13 mouse cellular contexts compared by ENCODE assay signal in genomic region chr3:55517454-55518014, GRCm38 (mm10). TPM values are rescaled to one million over a fixed set of nuclear protein-coding genes. Genes with fewer than 3 reads are reported as not detected.
A peak's percentile ranks its signal among the peaks of the same experiment; 100 is the strongest.
DNase-seq lines count a peak whose midpoint lies in the region; ATAC-seq and TF ChIP-seq lines count a peak whose summit lies in the region.
"Had no signal": no experiment of that assay in that cellular context is flagged by ENCODE, and none has a peak within 500 bp of the region (broad histone marks: within the 10 kb centered on the region; RNA-seq: fewer than 3 reads in every experiment).

No protein-coding gene starts in this region.

- TF ChIP-seq CTCF in testis, adult 2 months (IDR thresholded peaks at IDR 0.05; ENCODE audit: control insufficient read depth, insufficient read depth, insufficient replicate concordance, low read depth, low read length): no peak
- TF ChIP-seq CTCF in intestine, postnatal 0 days (IDR thresholded peaks at IDR 0.05; ENCODE audit: low read depth): no peak
- no peak for TF ChIP-seq CTCF in stomach, postnatal 0 days (IDR thresholded peaks at IDR 0.05; ENCODE audit: low read depth)

- no peak overlapping the region for H3K4me3 ChIP-seq in hindbrain, embryonic 14.5 days (replicated peaks; ENCODE audit: low read length)
- H3K4me3 ChIP-seq in hindbrain, embryonic 12.5 days: no peak overlapping the region
- H3K4me3 ChIP-seq in testis, adult 2 months (ENCODE audit: control insufficient read depth, low read depth, low read length): peak overlapping the region; percentile 84
- H3K4me3 ChIP-seq in intestine, postnatal 0 days (ENCODE audit: low read depth, low read length): peak overlapping the region; percentile 21; the same call in 1 of the 2 replicates
- H3K4me3 ChIP-seq in stomach, postnatal 0 days (ENCODE audit: low read depth, low read length): peak overlapping the region; percentile 33
- H3K4me3 ChIP-seq: neural tube, embryonic 12.5 days had no signal

- H3K36me3 ChIP-seq in hindbrain, embryonic 14.5 days (replicated peaks; ENCODE audit: control insufficient read depth, insufficient read depth): peaks cover 42% of the 10 kb centered on the region
- peaks cover 3% of the 10 kb centered on the region; the same call in 1 of the 2 replicates for H3K36me3 ChIP-seq in hindbrain, embryonic 12.5 days
- H3K36me3 ChIP-seq in testis, adult 2 months (ENCODE audit: control insufficient read depth, insufficient read depth, low read length): no peaks in the 10 kb centered on the region
- H3K36me3 ChIP-seq in intestine, postnatal 0 days (ENCODE audit: control insufficient read depth, insufficient read depth): no peaks in the 10 kb centered on the region
- H3K36me3 ChIP-seq in stomach, postnatal 0 days (ENCODE audit: control insufficient read depth, insufficient read depth, low read length): no peaks in the 10 kb centered on the region

- H3K27me3 ChIP-seq in hindbrain, embryonic 14.5 days (ENCODE audit: control insufficient read depth, insufficient read depth, low read length): no peaks in the 10 kb centered on the region
- H3K27me3 ChIP-seq in hindbrain, embryonic 12.5 days: no peaks in the 10 kb centered on the region
- H3K27me3 ChIP-seq in testis, adult 2 months (ENCODE audit: control insufficient read depth, insufficient read depth, low read length): no peaks in the 10 kb centered on the region
- H3K27me3 ChIP-seq in intestine, postnatal 0 days (replicated peaks; ENCODE audit: control insufficient read depth, insufficient read depth, low read length): no peaks in the 10 kb centered on the region
- H3K27me3 ChIP-seq in stomach, postnatal 0 days (ENCODE audit: control insufficient read depth, insufficient read depth, low read length): no peaks in the 10 kb centered on the region
- H3K27me3 ChIP-seq: neural tube, embryonic 12.5 days had no signal

- no peak for TF ChIP-seq EP300 in stomach, postnatal 0 days (optimal IDR thresholded peaks at IDR 0.05)

- H3K4me2 ChIP-seq in hindbrain, embryonic 14.5 days (replicated peaks): no peak overlapping the region
- H3K4me2 ChIP-seq in hindbrain, embryonic 12.5 days (replicated peaks): no peak overlapping the region
- H3K4me2 ChIP-seq in intestine, postnatal 0 days (replicated peaks; ENCODE audit: low read depth): peak overlapping the region; percentile 50
- peak overlapping the region; percentile 54 for H3K4me2 ChIP-seq in stomach, postnatal 0 days (replicated peaks; ENCODE audit: low read depth)
- H3K4me2 ChIP-seq: neural tube, embryonic 12.5 days had no signal

- 0 out of 2 replicates have a peak overlapping the region, but pooled peaks have one; percentile 20 for H3K27ac ChIP-seq in hindbrain, embryonic 14.5 days
- no peak overlapping the region for H3K27ac ChIP-seq in hindbrain, embryonic 12.5 days
- H3K27ac ChIP-seq in testis, adult 2 months (ENCODE audit: control insufficient read depth, insufficient read depth, low read depth, low read length): peak overlapping the region; percentile 23; the same call in 1 of the 2 replicates
- no peak overlapping the region for H3K27ac ChIP-seq in intestine, postnatal 0 days (ENCODE audit: low read depth, low read length)
- no peak overlapping the region for H3K27ac ChIP-seq in stomach, postnatal 0 days (replicated peaks)
- H3K27ac ChIP-seq: neural tube, embryonic 12.5 days had no signal

- ATAC-seq in hindbrain, embryonic 14.5 days (ENCODE audit: low FRiP score): no peak
- no peak for ATAC-seq in hindbrain, embryonic 12.5 days (ENCODE audit: low FRiP score)
- ATAC-seq in intestine, postnatal 0 days: no peak
- no peak for ATAC-seq in stomach, postnatal 0 days (ENCODE audit: low FRiP score, low TSS enrichment)

- no peak for DNase-seq in hindbrain, embryonic 14.5 days (ENCODE audit: low spot score)
- no peak for DNase-seq in testis, postnatal 14 days (ENCODE audit: low spot score)
- DNase-seq in stomach, postnatal 0 days (ENCODE audit: low spot score): no peak
- no peak for DNase-seq in urinary bladder, adult 2 months (ENCODE audit: low spot score)
- DNase-seq in cerebellum, postnatal 36 days: no peak
- DNase-seq: adrenal gland, adult 2 months; cerebellum, postnatal 25 days; right cerebral cortex, postnatal 4 days had no signal

- no peaks in the 10 kb centered on the region for H3K9me3 ChIP-seq in hindbrain, embryonic 14.5 days (ENCODE audit: control insufficient read depth, low read length)
- H3K9me3 ChIP-seq in hindbrain, embryonic 12.5 days (replicated peaks): no peaks in the 10 kb centered on the region
- no peaks in the 10 kb centered on the region for H3K9me3 ChIP-seq in intestine, postnatal 0 days (ENCODE audit: control insufficient read depth)
- no peaks in the 10 kb centered on the region for H3K9me3 ChIP-seq in stomach, postnatal 0 days (ENCODE audit: control insufficient read depth, low read length)
- H3K9me3 ChIP-seq: neural tube, embryonic 12.5 days had no signal

- no peak overlapping the region for H3K9ac ChIP-seq in hindbrain, embryonic 14.5 days
- no peak overlapping the region for H3K9ac ChIP-seq in hindbrain, embryonic 12.5 days
- H3K9ac ChIP-seq in intestine, postnatal 0 days (ENCODE audit: low read depth, low read length): no peak overlapping the region
- H3K9ac ChIP-seq in stomach, postnatal 0 days (ENCODE audit: low read length): no peak overlapping the region; the same call in 1 of the 2 replicates
- H3K9ac ChIP-seq: neural tube, embryonic 12.5 days had no signal

- WGBS in hindbrain, embryonic 14.5 days: 78% methylated on average over 17 of the region's 17 CpGs
- 73% methylated on average over 17 of the region's 17 CpGs for WGBS in hindbrain, embryonic 12.5 days
- WGBS in intestine, postnatal 0 days: 49% methylated on average over 17 of the region's 17 CpGs
- WGBS in stomach, postnatal 0 days: 31% methylated on average over 17 of the region's 17 CpGs

- TF ChIP-seq POLR2A in testis, adult 2 months (IDR thresholded peaks at IDR 0.05; ENCODE audit: control insufficient read depth, low read depth, low read length): peak; percentile 25; the same call in 1 of the 2 replicates

- H3K4me1 ChIP-seq in hindbrain, embryonic 14.5 days (replicated peaks; ENCODE audit: control insufficient read depth, insufficient read depth, low read length): peaks cover 29% of the 10 kb centered on the region
- peaks cover 25% of the 10 kb centered on the region for H3K4me1 ChIP-seq in hindbrain, embryonic 12.5 days
- H3K4me1 ChIP-seq in testis, adult 2 months (ENCODE audit: control insufficient read depth, insufficient read depth, low read length): peaks cover 5% of the 10 kb centered on the region; the same call in 1 of the 2 replicates
- no peaks in the 10 kb centered on the region for H3K4me1 ChIP-seq in intestine, postnatal 0 days (replicated peaks; ENCODE audit: control insufficient read depth, insufficient read depth, low read length)
- no peaks in the 10 kb centered on the region for H3K4me1 ChIP-seq in stomach, postnatal 0 days (replicated peaks; ENCODE audit: control insufficient read depth, insufficient read depth)

RNA-seq across cellular contexts. Expression of gene Gm21954, which starts 45.5 kb away (rescaled TPM):
- polyA plus RNA-seq in hindbrain, embryonic 14.5 days (2014; fragmentation: Nextera tagmentation; extraction: Ambion mirVana): not detected in 2 replicates
- not detected in 2 replicates for polyA plus RNA-seq in hindbrain, embryonic 12.5 days (2016; fragmentation: Nextera tagmentation; extraction: Ambion mirVana)
- polyA plus RNA-seq in testis, adult 2 months (2012; rRNA removed): not detected in 2 replicates
- polyA plus RNA-seq in intestine, postnatal 0 days (2015; fragmentation: Nextera tagmentation; extraction: Ambion mirVana): not detected in 2 replicates
- polyA plus RNA-seq in stomach, postnatal 0 days (2015; fragmentation: Nextera tagmentation; extraction: Ambion mirVana): not detected in 2 replicates
- not detected in 2 replicates for polyA plus RNA-seq in urinary bladder, adult 2 months (2012; rRNA removed)
- polyA plus RNA-seq: adrenal gland, adult 2 months; liver, adult 2 months; neural tube, embryonic 12.5 days had no signal

Comparison
In these comparisons a context has a peak if more than half of its experiments do, and no peak if none do; other contexts are left out.
1. H3K27ac ChIP-seq: peak in hindbrain, embryonic 14.5 days (single experiment) and testis, adult 2 months (single experiment); none in hindbrain, embryonic 12.5 days (single experiment), intestine, postnatal 0 days (single experiment) and stomach, postnatal 0 days (single experiment).
2. H3K4me2 ChIP-seq: peak in intestine, postnatal 0 days (single experiment) and stomach, postnatal 0 days (single experiment); none in hindbrain, embryonic 14.5 days (single experiment) and hindbrain, embryonic 12.5 days (single experiment).
3. H3K4me3 ChIP-seq: peak in testis, adult 2 months (single experiment), intestine, postnatal 0 days (single experiment) and stomach, postnatal 0 days (single experiment); none in hindbrain, embryonic 14.5 days (single experiment) and hindbrain, embryonic 12.5 days (single experiment).